Mouse (Mus musculus): ENCODE results near the gene Vmn2r66. TPM values are rescaled to one million over a fixed set of nuclear protein-coding genes. Genes with fewer than 3 reads are reported as not detected.

Gene Vmn2r66
- polyA plus RNA-seq (2015; fragmentation: Nextera tagmentation; extraction: Ambion mirVana) = not detected in 2 replicates

DNA sequence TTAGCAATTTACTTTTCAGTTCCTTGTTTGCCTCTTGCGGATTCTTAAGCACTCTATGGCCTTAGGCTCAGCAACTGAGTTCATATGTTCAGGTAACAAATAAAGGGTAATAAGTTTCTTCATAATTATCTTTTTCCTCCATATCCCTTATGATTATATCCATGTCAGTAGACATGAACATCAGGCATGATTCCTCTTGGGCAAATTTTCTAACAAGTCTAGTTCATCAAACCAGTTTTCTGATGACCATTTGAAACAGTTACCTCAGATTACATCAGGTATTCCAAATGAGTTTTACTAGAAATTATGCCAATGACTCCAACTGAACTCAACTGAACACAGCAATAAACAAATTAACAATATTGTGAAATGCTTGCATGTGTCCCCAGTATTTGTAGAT, at the start of gene Vmn2r66:
TSS of gene Vmn2r66 (minus strand) at position 101 of the 400 bp plus-strand sequence.
- no peaks in the 10 kb centered on the region for H3K9me3 ChIP-seq (replicated peaks)
- WGBS = 80% methylated on average over 1 of the region's 1 CpGs
- H3K4me1 ChIP-seq = no peaks in the 10 kb centered on the region
- no peaks in the 10 kb centered on the region for H3K36me3 ChIP-seq
- H3K4me2 ChIP-seq (replicated peaks) = no peak within 1 kb of the TSS
- H3K27ac ChIP-seq (replicated peaks) = no peak within 1 kb of the TSS
- no peak within 1 kb of the TSS for H3K9ac ChIP-seq
- H3K27me3 ChIP-seq = no peaks in the 10 kb centered on the region
- no peak within 1 kb of the TSS for H3K4me3 ChIP-seq (replicated peaks)
- ATAC-seq (ENCODE audit: insufficient number of reproducible peaks, low FRiP score, low TSS enrichment, low read depth) = no peak

DNA sequence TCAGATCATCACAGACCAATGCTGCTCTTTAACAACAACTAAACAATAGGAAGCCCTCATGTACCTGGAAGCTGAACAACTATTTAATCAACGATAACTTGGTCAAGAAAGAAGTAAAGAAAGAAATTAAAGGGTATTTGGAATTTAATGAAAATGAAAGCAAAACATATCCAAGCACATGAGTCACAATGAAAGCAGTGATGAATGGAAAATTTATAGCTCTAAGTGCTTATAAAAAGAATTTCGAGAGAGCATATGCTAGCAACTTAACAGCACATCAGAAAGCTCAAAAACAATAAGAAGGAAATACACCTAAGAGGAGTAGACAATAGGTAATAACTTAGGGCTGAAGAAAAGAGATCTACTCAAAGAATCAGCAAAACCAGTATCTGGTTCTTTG, 15.4 kb downstream of the Vmn2r66 start:
- Histone ChIP-seq H3K4me2 (replicated peaks) (no peak overlapping the region), H3K9ac (no peak overlapping the region), H3K27ac (replicated peaks) (no peak overlapping the region), H3K27me3 (no peaks in the 10 kb centered on the region), H3K4me1 (no peaks in the 10 kb centered on the region), H3K36me3 (no peaks in the 10 kb centered on the region), H3K4me3 (replicated peaks) (no peak overlapping the region), H3K9me3 (replicated peaks) (no peaks in the 10 kb centered on the region)
- ATAC-seq (ENCODE audit: insufficient number of reproducible peaks, low FRiP score, low TSS enrichment, low read depth) = no peak
- 69% methylated on average over 2 of the region's 2 CpGs for WGBS

DNA sequence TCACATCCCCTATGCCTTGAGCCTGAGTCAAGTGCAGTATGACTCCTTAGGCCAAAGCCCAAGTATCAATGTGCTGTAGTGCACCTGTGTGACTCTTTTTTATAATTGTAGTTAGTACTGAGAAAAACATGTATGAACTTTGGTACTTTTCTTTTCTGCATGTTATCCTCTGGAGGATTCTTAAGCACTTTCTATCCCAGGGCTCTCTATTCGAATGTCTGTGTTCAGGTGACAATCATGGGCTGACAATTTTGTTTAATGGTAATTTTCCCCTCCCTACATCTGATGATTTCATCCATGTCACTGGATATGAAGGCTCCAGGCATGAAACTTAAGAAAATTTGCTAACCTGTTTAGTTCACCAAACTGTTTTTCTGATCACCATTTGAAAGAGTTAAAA, 48.1 kb downstream of the Vmn2r66 start, which contains the start of gene Vmn2r65:
TSS of gene Vmn2r65 (minus strand) at position 101 of the 400 bp plus-strand sequence.
- Histone ChIP-seq H3K27me3 (no peaks in the 10 kb centered on the region), H3K4me1 (no peaks in the 10 kb centered on the region), H3K4me2 (replicated peaks) (no peak within 1 kb of the TSS), H3K4me3 (replicated peaks) (no peak within 1 kb of the TSS), H3K9me3 (replicated peaks) (no peaks in the 10 kb centered on the region), H3K27ac (replicated peaks) (no peak within 1 kb of the TSS), H3K36me3 (no peaks in the 10 kb centered on the region), H3K9ac (no peak within 1 kb of the TSS)
- no peak for ATAC-seq (ENCODE audit: insufficient number of reproducible peaks, low FRiP score, low TSS enrichment, low read depth)
- 43% methylated on average over 1 of the region's 1 CpGs for WGBS

Other genes starting within 250 kb of the Vmn2r66 start
- not detected in 2 replicates for gene Olfr291, start 158.7 kb downstream of the Vmn2r66 start, polyA plus RNA-seq (2015; fragmentation: Nextera tagmentation; extraction: Ambion mirVana)
- 0.03 TPM in 1 of 2 replicates, not detected in the other for gene Vmn2r65, start 48.2 kb downstream of the Vmn2r66 start, polyA plus RNA-seq (2015; fragmentation: Nextera tagmentation; extraction: Ambion mirVana)
- gene Vmn2r67, start 143.7 kb upstream of the Vmn2r66 start, polyA plus RNA-seq (2015; fragmentation: Nextera tagmentation; extraction: Ambion mirVana) = not detected in 2 replicates
- gene Vmn2r68, start 225.5 kb upstream of the Vmn2r66 start, polyA plus RNA-seq (2015; fragmentation: Nextera tagmentation; extraction: Ambion mirVana) = not detected in 2 replicates

Measured in embryonic facial prominence, embryonic 15.5 days (tissue).